Mouse (Mus musculus): ENCODE measurements around the gene Timm10b. TPM values are rescaled to one million over a fixed set of nuclear protein-coding genes. Genes with fewer than 3 reads are reported as not detected.

Timm10b gene
- total and polyA plus RNA-seq, 2 experiments from 2014 or later = 107 to 170 TPM

GRCm38 (mm10) chr7:105625397-105625796, 14.5 kb upstream of the Timm10b start:
- Histone ChIP-seq H3K4me3 (ENCODE audit: low read depth, low read length) (no peak overlapping the region), H3K9ac (replicated peaks; ENCODE audit: low read length, poor library complexity, severe bottlenecking) (no peak overlapping the region), H3K36me3 (ENCODE audit: insufficient read depth, low read length) (peaks cover 42% of the 10 kb centered on the region), H3K27ac (ENCODE audit: low read depth, low read length) (no peak overlapping the region), H3K9me3 (ENCODE audit: low read length) (no peaks in the 10 kb centered on the region), H3K27me3 (ENCODE audit: insufficient read depth, low read length) (no peaks in the 10 kb centered on the region), H3K4me2 (ENCODE audit: low read depth, low read length, poor library complexity, severe bottlenecking) (no peak overlapping the region), H3K4me1 (ENCODE audit: insufficient read depth, low read length) (no peaks in the 10 kb centered on the region)
- ATAC-seq (ENCODE audit: low FRiP score) (no peak), DNase-seq (ENCODE audit: low spot score) (no peak)
- 79% methylated on average over 6 of the region's 6 CpGs for WGBS
- no peak for TF ChIP-seq CTCF (IDR thresholded peaks at IDR 0.05)

GRCm38 (mm10) chr7:105628633-105629032, 11.2 kb upstream of the Timm10b start:
- no peak for TF ChIP-seq CTCF (IDR thresholded peaks at IDR 0.05)
- WGBS = 14% methylated on average over 3 of the region's 3 CpGs
- Histone ChIP-seq H3K9ac (replicated peaks; ENCODE audit: low read length, poor library complexity, severe bottlenecking) (no peak overlapping the region), H3K36me3 (ENCODE audit: insufficient read depth, low read length) (peaks cover 19% of the 10 kb centered on the region), H3K27ac (ENCODE audit: low read depth, low read length) (no peak overlapping the region; the same call in 1 of the 2 replicates), H3K4me2 (ENCODE audit: low read depth, low read length, poor library complexity, severe bottlenecking) (no peak overlapping the region), H3K4me3 (ENCODE audit: low read depth, low read length) (no peak overlapping the region), H3K27me3 (ENCODE audit: insufficient read depth, low read length) (no peaks in the 10 kb centered on the region), H3K4me1 (ENCODE audit: insufficient read depth, low read length) (0 out of 2 replicates have a peak, but pooled peaks cover 6% of the 10 kb centered on the region), H3K9me3 (ENCODE audit: low read length) (no peaks in the 10 kb centered on the region)
- DNase-seq (ENCODE audit: low spot score) (peak; percentile 87), ATAC-seq (ENCODE audit: low FRiP score) (no peak)

GRCm38 (mm10) chr7:105632551-105632972, 7.3 kb upstream of the Timm10b start:
- peak overlapping the region; percentile 75 for H3K9ac ChIP-seq (replicated peaks; ENCODE audit: low read length, poor library complexity, severe bottlenecking)
- DNase-seq (ENCODE audit: low spot score) (no peak), ATAC-seq (ENCODE audit: low FRiP score) (peak; percentile 21)
- 0 out of 2 replicates have a peak, but pooled peaks cover 6% of the 10 kb centered on the region for H3K4me1 ChIP-seq (ENCODE audit: insufficient read depth, low read length)
- H3K9me3 ChIP-seq (ENCODE audit: low read length) = no peaks in the 10 kb centered on the region
- TF ChIP-seq CTCF (IDR thresholded peaks at IDR 0.05) = no peak
- H3K4me2 ChIP-seq (ENCODE audit: low read depth, low read length, poor library complexity, severe bottlenecking) = peak overlapping the region; percentile 81
- H3K36me3 ChIP-seq (ENCODE audit: insufficient read depth, low read length) = peaks cover 19% of the 10 kb centered on the region
- H3K27ac ChIP-seq (ENCODE audit: low read depth, low read length) = peak overlapping the region; percentile 85
- H3K4me3 ChIP-seq (ENCODE audit: low read depth, low read length) = peak overlapping the region; percentile 74
- no peaks in the 10 kb centered on the region for H3K27me3 ChIP-seq (ENCODE audit: insufficient read depth, low read length)
- 8% methylated on average over 4 of the region's 4 CpGs for WGBS

GRCm38 (mm10) chr7:105633127-105633800, 6.6 kb upstream of the Timm10b start, which contains the start of gene Trim3:
Gene Trim3 (minus strand): TSS chr7:105633571.
- H3K4me1 ChIP-seq (ENCODE audit: insufficient read depth, low read length) = 0 out of 2 replicates have a peak, but pooled peaks cover 6% of the 10 kb centered on the region
- 2% methylated on average over 49 of the region's 71 CpGs for WGBS
- peaks cover 23% of the 10 kb centered on the region for H3K36me3 ChIP-seq (ENCODE audit: insufficient read depth, low read length)
- H3K4me3 ChIP-seq (ENCODE audit: low read depth, low read length) = peak within 1 kb of the TSS; percentile 74
- ATAC-seq (ENCODE audit: low FRiP score) = peak; percentile 89
- H3K4me2 ChIP-seq (ENCODE audit: low read depth, low read length, poor library complexity, severe bottlenecking) = peak within 1 kb of the TSS; percentile 81
- no peaks in the 10 kb centered on the region for H3K27me3 ChIP-seq (ENCODE audit: insufficient read depth, low read length)
- peak; percentile 36; the same call in 1 of the 2 replicates for TF ChIP-seq CTCF (IDR thresholded peaks at IDR 0.05)
- peak within 1 kb of the TSS; percentile 85 for H3K27ac ChIP-seq (ENCODE audit: low read depth, low read length)
- peak; percentile 93 for DNase-seq (ENCODE audit: low spot score)
- peak within 1 kb of the TSS; percentile 75 for H3K9ac ChIP-seq (replicated peaks; ENCODE audit: low read length, poor library complexity, severe bottlenecking)
- H3K9me3 ChIP-seq (ENCODE audit: low read length) = no peaks in the 10 kb centered on the region

- peak overlapping the region; percentile 85 for H3K27ac ChIP-seq (ENCODE audit: low read depth, low read length)
- H3K9ac ChIP-seq (replicated peaks; ENCODE audit: low read length, poor library complexity, severe bottlenecking) = peak overlapping the region; percentile 75
- peak overlapping the region; percentile 81 for H3K4me2 ChIP-seq (ENCODE audit: low read depth, low read length, poor library complexity, severe bottlenecking)
- WGBS = 2% methylated on average over 10 of the region's 10 CpGs
- TF ChIP-seq CTCF (IDR thresholded peaks at IDR 0.05) = no peak
- ATAC-seq (ENCODE audit: low FRiP score) = no peak
- no peaks in the 10 kb centered on the region for H3K27me3 ChIP-seq (ENCODE audit: insufficient read depth, low read length)
- peaks cover 23% of the 10 kb centered on the region for H3K36me3 ChIP-seq (ENCODE audit: insufficient read depth, low read length)
- 0 out of 2 replicates have a peak, but pooled peaks cover 6% of the 10 kb centered on the region for H3K4me1 ChIP-seq (ENCODE audit: insufficient read depth, low read length)
- DNase-seq (ENCODE audit: low spot score) = no peak
- peak overlapping the region; percentile 74 for H3K4me3 ChIP-seq (ENCODE audit: low read depth, low read length)
- H3K9me3 ChIP-seq (ENCODE audit: low read length) = no peaks in the 10 kb centered on the region
Measured at GRCm38 (mm10) chr7:105633801-105634135, 6.1 kb upstream of the Timm10b start.

GRCm38 (mm10) chr7:105634272-105634920, 5.5 kb upstream of the Timm10b start:
- peaks cover 9% of the 10 kb centered on the region; the same call in 1 of the 2 replicates for H3K4me1 ChIP-seq (ENCODE audit: insufficient read depth, low read length)
- peaks cover 23% of the 10 kb centered on the region for H3K36me3 ChIP-seq (ENCODE audit: insufficient read depth, low read length)
- peak overlapping the region; percentile 81 for H3K4me2 ChIP-seq (ENCODE audit: low read depth, low read length, poor library complexity, severe bottlenecking)
- no peaks in the 10 kb centered on the region for H3K27me3 ChIP-seq (ENCODE audit: insufficient read depth, low read length)
- H3K27ac ChIP-seq (ENCODE audit: low read depth, low read length) = peak overlapping the region; percentile 85; the same call in 1 of the 2 replicates
- peak overlapping the region; percentile 75; the same call in 1 of the 2 replicates for H3K9ac ChIP-seq (replicated peaks; ENCODE audit: low read length, poor library complexity, severe bottlenecking)
- no peak for TF ChIP-seq CTCF (IDR thresholded peaks at IDR 0.05)
- DNase-seq (ENCODE audit: low spot score) (no peak), ATAC-seq (ENCODE audit: low FRiP score) (no peak)
- peak overlapping the region; percentile 74; the same call in 1 of the 2 replicates for H3K4me3 ChIP-seq (ENCODE audit: low read depth, low read length)
- WGBS = 36% methylated on average over 9 of the region's 9 CpGs
- H3K9me3 ChIP-seq (ENCODE audit: low read length) = no peaks in the 10 kb centered on the region
